Mouse (Mus musculus): ENCODE data around the gene Ubr1. TPM values are rescaled to one million over a fixed set of nuclear protein-coding genes. Genes with fewer than 3 reads are reported as not detected.

The Ubr1 gene
- total RNA-seq, 2 experiments from 2014 or later, result 29.1 to 33.2 TPM

- peak; percentile 52 for ATAC-seq (replicated peaks; ENCODE audit: poor library complexity, severe bottlenecking)
Measured at GRCm38 (mm10) chr2:120866561-120866960, 104.0 kb downstream of the Ubr1 start.

GRCm38 (mm10) chr2:120863389-120863788 lies 107.1 kb downstream of the Ubr1 start:
- no peak for ATAC-seq (replicated peaks; ENCODE audit: poor library complexity, severe bottlenecking)

GRCm38 (mm10) chr2:120860699-120861098 lies 109.8 kb downstream of the Ubr1 start:
- ATAC-seq (replicated peaks; ENCODE audit: poor library complexity, severe bottlenecking), result no peak

GRCm38 (mm10) chr2:120858131-120858530 lies 112.4 kb downstream of the Ubr1 start:
- no peak for ATAC-seq (replicated peaks; ENCODE audit: poor library complexity, severe bottlenecking)

GRCm38 (mm10) chr2:120853151-120853550 lies 117.4 kb downstream of the Ubr1 start:
- no peak for ATAC-seq (replicated peaks; ENCODE audit: poor library complexity, severe bottlenecking)

- no peak for ATAC-seq (replicated peaks; ENCODE audit: poor library complexity, severe bottlenecking)
Measured at GRCm38 (mm10) chr2:120852626-120853025, 117.9 kb downstream of the Ubr1 start.

GRCm38 (mm10) chr2:120850424-120851082 lies 120.0 kb downstream of the Ubr1 start, which contains the start of gene Ttbk2:
Gene Ttbk2, minus strand, starts transcription at chr2:120850604.
- ATAC-seq (replicated peaks; ENCODE audit: poor library complexity, severe bottlenecking), result peak; percentile 99

GRCm38 (mm10) chr2:120849449-120850423 lies 120.8 kb downstream of the Ubr1 start, which contains the start of gene Cdan1:
Gene Cdan1, minus strand, starts transcription at chr2:120850128.
- peak; percentile 18; the same call in 1 of the 2 replicates for ATAC-seq (replicated peaks; ENCODE audit: poor library complexity, severe bottlenecking)

GRCm38 (mm10) chr2:120845280-120845679 lies 125.2 kb downstream of the Ubr1 start:
- ATAC-seq (replicated peaks; ENCODE audit: poor library complexity, severe bottlenecking), result no peak

- no peak for ATAC-seq (replicated peaks; ENCODE audit: poor library complexity, severe bottlenecking)
Measured at GRCm38 (mm10) chr2:120843990-120844389, 126.5 kb downstream of the Ubr1 start.

- ATAC-seq (replicated peaks; ENCODE audit: poor library complexity, severe bottlenecking), result no peak
Measured at GRCm38 (mm10) chr2:120841211-120841610, 129.3 kb downstream of the Ubr1 start.

GRCm38 (mm10) chr2:120835167-120835566 lies 135.3 kb downstream of the Ubr1 start:
- ATAC-seq (replicated peaks; ENCODE audit: poor library complexity, severe bottlenecking), result no peak

GRCm38 (mm10) chr2:120826936-120827638 lies 143.4 kb downstream of the Ubr1 start:
- ATAC-seq (replicated peaks; ENCODE audit: poor library complexity, severe bottlenecking), result no peak

Other genes starting within 250 kb of the Ubr1 start
- 27.6 and 41.7 TPM in 2 replicates for gene Cdan1, start 120.6 kb downstream of the Ubr1 start, total RNA-seq (2014; fragmentation: Nextera tagmentation)
- gene Cdan1, start 120.6 kb downstream of the Ubr1 start, total RNA-seq (2017), result 17.0 and 24.1 TPM in 2 replicates
- 3.1 and 7.9 TPM in 2 replicates for gene Ttbk2, start 120.1 kb downstream of the Ubr1 start, total RNA-seq (2014; fragmentation: Nextera tagmentation)
- gene Ttbk2, start 120.1 kb downstream of the Ubr1 start, total RNA-seq (2017), result 4.0 and 6.3 TPM in 2 replicates
- 5.1 and 6.5 TPM in 2 replicates for gene Tmem62, start 6.3 kb upstream of the Ubr1 start, total RNA-seq (2014; fragmentation: Nextera tagmentation)
- 11.0 and 18.7 TPM in 2 replicates for gene Tmem62, start 6.3 kb upstream of the Ubr1 start, total RNA-seq (2017)
- gene Ccndbp1, start 37.7 kb upstream of the Ubr1 start, total RNA-seq (2014; fragmentation: Nextera tagmentation), result 27.0 and 35.7 TPM in 2 replicates
- 30.5 and 40.2 TPM in 2 replicates for gene Ccndbp1, start 37.7 kb upstream of the Ubr1 start, total RNA-seq (2017)
- gene Epb42, start 66.4 kb upstream of the Ubr1 start, total RNA-seq (2014; fragmentation: Nextera tagmentation), result not detected in 2 replicates
- not detected in 2 replicates for gene Epb42, start 66.4 kb upstream of the Ubr1 start, total RNA-seq (2017)
- not detected in 2 replicates for gene Tgm5, start 115.1 kb upstream of the Ubr1 start, total RNA-seq (2014; fragmentation: Nextera tagmentation)
- not detected in 2 replicates for gene Tgm5, start 115.1 kb upstream of the Ubr1 start, total RNA-seq (2017)
- gene Tgm7, start 139.1 kb upstream of the Ubr1 start, total RNA-seq (2014; fragmentation: Nextera tagmentation), result not detected in 2 replicates
- not detected in 2 replicates for gene Tgm7, start 139.1 kb upstream of the Ubr1 start, total RNA-seq (2017)
- 10.4 and 17.9 TPM in 2 replicates for gene Adal, start 169.7 kb upstream of the Ubr1 start, total RNA-seq (2014; fragmentation: Nextera tagmentation)
- 9.0 and 9.2 TPM in 2 replicates for gene Adal, start 169.7 kb upstream of the Ubr1 start, total RNA-seq (2017)
- 6.6 and 9.7 TPM in 2 replicates for gene Lcmt2, start 169.9 kb upstream of the Ubr1 start, total RNA-seq (2014; fragmentation: Nextera tagmentation)
- gene Lcmt2, start 169.9 kb upstream of the Ubr1 start, total RNA-seq (2017), result 6.6 and 7.3 TPM in 2 replicates
- gene Tubgcp4, start 199.9 kb upstream of the Ubr1 start, total RNA-seq (2014; fragmentation: Nextera tagmentation), result 48.4 and 60.8 TPM in 2 replicates
- gene Tubgcp4, start 199.9 kb upstream of the Ubr1 start, total RNA-seq (2017), result 27.0 and 36.1 TPM in 2 replicates
- gene Zscan29, start 200.4 kb upstream of the Ubr1 start, total RNA-seq (2014; fragmentation: Nextera tagmentation), result 14.1 and 21.9 TPM in 2 replicates
- gene Zscan29, start 200.4 kb upstream of the Ubr1 start, total RNA-seq (2017), result 23.0 and 23.8 TPM in 2 replicates